Mouse (Mus musculus): ENCODE measurements around the gene Zfp974. TPM values are rescaled to one million over a fixed set of nuclear protein-coding genes. Genes with fewer than 3 reads are reported as not detected.
"Not testable (repeated sequence)": the region's sequence is repeated elsewhere in the genome, so short reads cannot be mapped to it uniquely, and the experiment has no call there.

The Zfp974 gene
- total and polyA plus RNA-seq, 3 experiments, result 2.3 to 5.0 (median 2.3) TPM

DNA sequence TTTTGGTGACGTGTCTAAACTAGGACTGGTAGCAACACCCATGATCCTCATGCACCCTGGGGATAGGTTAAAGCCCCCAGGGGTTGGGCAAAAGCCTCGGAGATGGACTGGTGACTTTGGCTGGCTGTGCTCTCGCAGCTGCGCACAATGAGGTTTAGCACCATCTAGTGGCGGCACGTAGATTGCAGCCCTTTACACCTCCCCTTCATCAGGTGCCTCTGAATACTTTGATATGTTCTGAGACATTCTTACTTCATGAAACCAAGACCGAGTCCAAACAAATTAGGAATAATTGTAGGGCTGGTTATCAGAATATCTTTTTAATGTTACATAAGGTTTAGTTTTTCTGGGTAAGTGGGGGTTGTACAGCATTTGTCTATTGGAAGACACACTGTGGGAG lies 12.6 kb upstream of the Zfp974 start:
- dilution Hi-C loops (cut with MboI; ENCODE audit: extremely low pct_ligation_motif_present, extremely low pct_unique_long_range_greater_than_20kb, low sequenced_read_pairs); H3K27me3 ChIP-seq (replicated peaks): not testable (repeated sequence)

GRCm38 (mm10) chr7:27933800-27934158 lies 4.5 kb upstream of the Zfp974 start:
- H3K79me2 ChIP-seq (replicated peaks; ENCODE audit: control insufficient read depth, extremely low read depth, insufficient read depth, poor library complexity, severe bottlenecking); H3K4me3 ChIP-seq (replicated peaks in 1 of 3; ENCODE audit: low read depth in 2 of 3, low read length in 2 of 3, poor library complexity in 1 of 3); dilution Hi-C loops (cut with MboI; ENCODE audit: extremely low pct_ligation_motif_present, extremely low pct_unique_long_range_greater_than_20kb, low sequenced_read_pairs); H3K9ac ChIP-seq (ENCODE audit: insufficient read depth, low read depth); H3K4me2 ChIP-seq (ENCODE audit: insufficient read depth, low read depth, poor library complexity, severe bottlenecking); DNase-seq (ENCODE audit: extremely low read depth); H3K36me3 ChIP-seq (replicated peaks in 1 of 2; ENCODE audit: control insufficient read depth in 1 of 2, insufficient read depth in 1 of 2, low read length in 1 of 2); H3K27me3 ChIP-seq (replicated peaks); H3K9me3 ChIP-seq (replicated peaks; ENCODE audit: low read length): not testable (repeated sequence)
- peak overlapping the region; percentile 32; the same call in 1 of the 2 replicates for H3K27ac ChIP-seq (ENCODE audit: insufficient read depth, low read depth)
- in situ Hi-C loops (cut with MboI; ENCODE audit: low pct_ligation_motif_present, low pct_unique_long_range_greater_than_20kb, low sequenced_read_pairs), result loop anchor here (25.0 kb wide), 1 partner anchor 96 kb away; the partner anchor contains the start of gene Zfp59
- H3K4me1 ChIP-seq (ENCODE audit: control insufficient read depth in 1 of 2, insufficient read depth in 2 of 2), result peaks cover 6 to 23% of the 10 kb centered on the region in 2 experiments

More for the DNA sequence above, 12.6 kb upstream of the Zfp974 start:
- not testable (repeated sequence) for H3K9ac ChIP-seq (ENCODE audit: insufficient read depth, low read depth); H3K4me2 ChIP-seq (ENCODE audit: insufficient read depth, low read depth, poor library complexity, severe bottlenecking); H3K4me1 ChIP-seq (ENCODE audit: control insufficient read depth in 1 of 2, insufficient read depth in 2 of 2); DNase-seq (ENCODE audit: extremely low read depth); H3K79me2 ChIP-seq (replicated peaks; ENCODE audit: control insufficient read depth, extremely low read depth, insufficient read depth, poor library complexity, severe bottlenecking); H3K27ac ChIP-seq (ENCODE audit: insufficient read depth, low read depth); H3K4me3 ChIP-seq (replicated peaks in 1 of 3; ENCODE audit: low read depth in 2 of 3, low read length in 2 of 3, poor library complexity in 1 of 3); H3K9me3 ChIP-seq (replicated peaks; ENCODE audit: low read length); H3K36me3 ChIP-seq (replicated peaks in 1 of 2; ENCODE audit: control insufficient read depth in 1 of 2, insufficient read depth in 1 of 2, low read length in 1 of 2)
- in situ Hi-C loops (cut with MboI; ENCODE audit: low pct_ligation_motif_present, low pct_unique_long_range_greater_than_20kb, low sequenced_read_pairs), result loop anchor here (25.0 kb wide), 1 partner anchor 105 kb away; the partner anchor contains the start of gene Zfp59
- TF ChIP-seq CTCF (conservative IDR thresholded peaks at IDR 0.05 in 1 of 2, IDR thresholded peaks at IDR 0.05 in 1 of 2; ENCODE audit: low read depth in 2 of 2, low read length in 2 of 2) (peak; percentile 21 to 29; a peak in 2 of 4 replicates), NRF1 (IDR thresholded peaks at IDR 0.05; ENCODE audit: low read depth, low read length) (0 out of 2 replicates have a peak, but pooled peaks have one; percentile 23)

DNA sequence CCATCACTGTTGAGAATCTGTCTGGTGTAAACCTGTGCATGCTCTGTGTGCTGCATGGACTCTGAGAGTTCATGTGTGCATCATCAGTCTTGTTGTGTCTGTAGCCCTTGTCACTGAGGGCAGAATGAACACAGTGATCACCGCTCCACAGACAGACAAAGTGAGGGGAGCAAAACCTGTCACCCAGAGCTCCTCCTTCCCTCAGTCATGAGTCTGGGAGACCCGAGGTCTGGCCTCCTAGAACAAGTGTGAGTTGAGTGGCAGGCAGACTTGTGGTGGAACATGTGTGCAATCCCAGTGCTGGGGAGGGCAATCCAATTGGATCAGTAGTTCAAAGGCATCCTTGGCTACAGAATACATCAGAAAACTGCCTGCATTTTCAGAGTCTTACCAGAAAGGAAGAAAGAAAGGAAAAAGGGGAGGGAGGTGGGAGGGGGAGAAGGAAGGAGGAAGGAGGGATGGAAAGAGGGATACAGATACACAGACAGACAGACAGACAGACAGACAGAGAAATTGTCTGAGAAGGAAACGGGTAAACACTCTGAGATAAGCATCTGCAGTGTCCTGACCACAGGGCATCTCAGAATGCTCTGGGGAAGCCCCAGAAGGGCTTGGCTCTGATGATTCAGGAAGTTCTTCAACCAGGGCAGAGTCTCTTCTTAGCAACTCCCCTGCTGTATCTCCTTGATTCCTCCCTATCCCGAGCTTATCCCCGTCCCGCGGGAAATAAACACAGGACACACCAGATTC lies 4.0 kb upstream of the Zfp974 start:
- Histone ChIP-seq H3K36me3 (replicated peaks in 1 of 2; ENCODE audit: control insufficient read depth in 1 of 2, insufficient read depth in 1 of 2, low read length in 1 of 2) (no peaks in the 10 kb centered on the region), H3K4me3 (replicated peaks in 1 of 3; ENCODE audit: low read depth in 2 of 3, low read length in 2 of 3, poor library complexity in 1 of 3) (no peak overlapping the region), H3K9ac (ENCODE audit: insufficient read depth, low read depth) (no peak overlapping the region), H3K4me2 (ENCODE audit: insufficient read depth, low read depth, poor library complexity, severe bottlenecking) (peak overlapping the region; percentile 64), H3K27me3 (replicated peaks) (no peaks in the 10 kb centered on the region), H3K9me3 (replicated peaks; ENCODE audit: low read length) (no peaks in the 10 kb centered on the region), H3K79me2 (replicated peaks; ENCODE audit: control insufficient read depth, extremely low read depth, insufficient read depth, poor library complexity, severe bottlenecking) (peaks cover 2% of the 10 kb centered on the region), H3K27ac (ENCODE audit: insufficient read depth, low read depth) (peak overlapping the region; percentile 32; the same call in 1 of the 2 replicates), H3K4me1 (ENCODE audit: control insufficient read depth in 1 of 2, insufficient read depth in 2 of 2) (peaks cover 6 to 29% of the 10 kb centered on the region in 2 experiments)
- peak; percentile 89 for DNase-seq (ENCODE audit: extremely low read depth)
- dilution Hi-C loops (cut with MboI; ENCODE audit: extremely low pct_ligation_motif_present, extremely low pct_unique_long_range_greater_than_20kb, low sequenced_read_pairs) (no loop called here), in situ Hi-C loops (cut with MboI; ENCODE audit: low pct_ligation_motif_present, low pct_unique_long_range_greater_than_20kb, low sequenced_read_pairs) (loop anchor here (25.0 kb wide), 1 partner anchor 96 kb away; the partner anchor contains the start of gene Zfp59)
- TF ChIP-seq EP300 (IDR thresholded peaks at IDR 0.05; ENCODE audit: low read length) (peak; percentile 33), MAZ (IDR thresholded peaks at IDR 0.05; ENCODE audit: low read depth, low read length) (no peak), ZKSCAN1 (IDR thresholded peaks at IDR 0.05; ENCODE audit: borderline replicate concordance, low read depth, low read length) (no peak), HCFC1 (IDR thresholded peaks at IDR 0.05; ENCODE audit: low read depth, low read length) (0 out of 2 replicates have a peak, but pooled peaks have one; percentile 19), TCF12 (IDR thresholded peaks at IDR 0.05; ENCODE audit: low read depth, low read length) (no peak), MXI1 (IDR thresholded peaks at IDR 0.05; ENCODE audit: low read depth, low read length) (no peak), CTCF (conservative IDR thresholded peaks at IDR 0.05 in 1 of 2, IDR thresholded peaks at IDR 0.05 in 1 of 2; ENCODE audit: low read depth in 2 of 2, low read length in 2 of 2) (no peak), RAD21 (IDR thresholded peaks at IDR 0.05; ENCODE audit: low read depth, low read length) (no peak; the same call in 1 of the 2 replicates), USF1 (IDR thresholded peaks at IDR 0.05; ENCODE audit: low read depth, low read length) (no peak), CHD1 (IDR thresholded peaks at IDR 0.05; ENCODE audit: low read depth, low read length) (no peak), CHD2 (IDR thresholded peaks at IDR 0.05; ENCODE audit: low read length) (0 out of 2 replicates have a peak, but pooled peaks have one; percentile 20), MEF2A (IDR thresholded peaks at IDR 0.05; ENCODE audit: borderline replicate concordance, low read depth, low read length) (no peak; the same call in 1 of the 2 replicates), TBP (conservative IDR thresholded peaks at IDR 0.05; ENCODE audit: low read depth, low read length) (no peak), POLR2AphosphoS2 (IDR thresholded peaks at IDR 0.05; ENCODE audit: low read depth, low read length) (no peak), NRF1 (IDR thresholded peaks at IDR 0.05; ENCODE audit: low read depth, low read length) (no peak), RCOR1 (conservative IDR thresholded peaks at IDR 0.05; ENCODE audit: low read depth, low read length) (no peak), SIN3A (IDR thresholded peaks at IDR 0.05; ENCODE audit: low read length) (no peak), POLR2A (IDR thresholded peaks at IDR 0.05; ENCODE audit: low read depth, low read length) (peak; percentile 24; the same call in 1 of the 2 replicates), IRF4 (IDR thresholded peaks at IDR 0.05; ENCODE audit: low read depth, low read length) (peak; percentile 41), KAT2A (IDR thresholded peaks at IDR 0.05; ENCODE audit: insufficient replicate concordance, low read length) (no peak), JUND (conservative IDR thresholded peaks at IDR 0.05; ENCODE audit: low read depth, low read length) (no peak), UBTF (IDR thresholded peaks at IDR 0.05; ENCODE audit: low read depth, low read length) (no peak), MYC (IDR thresholded peaks at IDR 0.05; ENCODE audit: low read depth, low read length) (no peak), MAX (IDR thresholded peaks at IDR 0.05; ENCODE audit: low read length) (no peak)
